Mouse (Mus musculus): ENCODE results near the gene Cd300lf.

DNA sequence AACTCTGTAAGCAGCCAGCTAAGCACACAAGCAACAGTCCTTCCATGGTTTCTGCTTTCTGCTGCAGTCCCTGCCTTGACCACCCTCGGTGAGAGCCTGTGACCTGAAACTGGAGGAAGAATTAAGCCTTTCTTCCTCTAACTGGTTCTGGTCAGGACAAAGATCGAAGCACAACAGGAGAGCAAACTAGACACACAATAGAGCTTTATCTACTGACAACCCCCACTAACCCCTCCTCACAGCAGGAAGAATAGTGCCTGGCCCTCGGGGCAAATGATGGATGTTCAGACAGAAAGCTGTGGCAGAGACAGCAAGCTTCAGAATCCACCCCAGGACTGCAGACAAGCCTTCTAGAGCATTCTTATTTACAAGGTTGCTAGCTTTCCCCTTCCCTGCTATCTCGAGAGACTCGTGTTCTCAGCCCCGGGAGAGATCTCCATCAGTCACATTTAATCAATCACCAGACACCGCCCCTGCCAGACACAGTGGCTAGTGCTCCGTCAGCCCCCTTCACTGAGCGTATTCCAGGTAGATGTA lies 62.7 kb downstream of the Cd300lf start:
- TF ChIP-seq CTCF (IDR thresholded peaks at IDR 0.05; ENCODE audit: control insufficient read depth, insufficient read depth, insufficient read length): no peak
- TF ChIP-seq MAX (IDR thresholded peaks at IDR 0.05): no peak
- no peak for TF ChIP-seq MYOG (IDR thresholded peaks at IDR 0.05; ENCODE audit: control insufficient read depth, extremely low read depth, insufficient read length)
- no peak for TF ChIP-seq USF1 (IDR thresholded peaks at IDR 0.05; ENCODE audit: low read depth)
- no peak for TF ChIP-seq MYOD1 (IDR thresholded peaks at IDR 0.05; ENCODE audit: control insufficient read depth, insufficient read length, low read depth)
